Mouse (Mus musculus) gastrocnemius, postnatal 10 days (tissue): ENCODE measurements around the gene Rps12. TPM values are rescaled to one million over a fixed set of nuclear protein-coding genes. Genes with fewer than 3 reads are reported as not detected.
"Not testable (repeated sequence)": the region's sequence is repeated elsewhere in the genome, so short reads cannot be mapped to it uniquely, and the experiment has no call there.

Source experiments
- DNase-seq: peaks from one replicate; pipeline ENCODE4 v3.0.0; 2021; ENCODE audit warnings: mixed read lengths
- total RNA-seq, 2 experiments: library from RNA; stranded (reverse); gene quantifications; 2 replicates each; pipeline ENCODE4 v1.2.3; 2021

The Rps12 gene
- total RNA-seq, 2 experiments from 2014 or later, result 289 to 355 TPM

GRCm38 (mm10) chr10:23785599-23785998 is 1.5 kb downstream of the Rps12 start:
- DNase-seq, result not testable (repeated sequence)

GRCm38 (mm10) chr10:23784121-23784520 is 3.0 kb downstream of the Rps12 start:
- DNase-seq, result no peak

DNA sequence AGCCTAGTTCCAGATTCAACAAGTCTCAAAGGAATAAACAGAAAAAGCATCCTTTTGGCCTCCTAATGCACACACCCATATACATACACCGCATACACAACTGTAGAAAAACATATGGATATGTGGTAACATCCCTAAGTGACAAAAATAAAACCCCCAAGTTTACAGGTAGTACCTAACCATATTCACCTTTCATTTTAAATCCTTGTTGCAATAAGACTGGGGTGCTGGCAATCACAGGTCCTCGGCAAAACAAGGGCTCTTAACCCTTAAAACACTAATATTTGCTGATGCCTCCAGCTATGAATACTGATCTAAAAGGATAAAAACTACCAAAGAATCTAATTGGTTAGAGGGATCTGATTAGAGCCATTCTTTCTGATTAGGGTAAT is 3.6 kb downstream of the Rps12 start:
- DNase-seq, result no peak

DNA sequence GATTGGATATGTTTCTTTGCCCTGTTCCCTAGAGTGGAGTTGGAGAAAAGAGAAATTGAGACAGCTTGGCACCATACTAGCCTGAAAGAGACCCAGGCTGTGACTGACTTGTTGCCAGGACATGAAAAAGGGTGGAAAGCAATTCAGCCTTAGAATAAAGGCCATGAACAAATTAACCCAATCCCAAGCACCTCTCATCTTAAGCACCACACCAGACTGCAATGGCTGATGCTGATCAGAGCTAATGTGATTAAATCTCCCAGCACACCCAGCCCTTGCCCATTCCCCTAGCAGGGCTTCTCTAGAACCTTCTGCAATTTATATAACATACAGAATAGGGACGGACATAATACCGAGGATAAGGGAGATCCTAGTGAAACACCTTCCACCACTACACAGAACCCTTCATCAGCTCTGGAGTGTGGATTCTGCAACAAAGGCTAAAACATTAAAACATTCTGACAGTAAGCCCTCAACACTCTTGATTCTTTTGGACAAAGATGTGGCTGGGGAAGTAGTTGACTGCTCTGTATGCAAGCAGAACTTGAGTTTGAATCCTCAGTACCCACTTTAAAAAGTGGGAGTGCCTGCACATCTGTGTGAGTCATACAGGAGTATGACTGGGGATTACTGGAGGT is 4.1 kb downstream of the Rps12 start:
- no peak for DNase-seq

DNA sequence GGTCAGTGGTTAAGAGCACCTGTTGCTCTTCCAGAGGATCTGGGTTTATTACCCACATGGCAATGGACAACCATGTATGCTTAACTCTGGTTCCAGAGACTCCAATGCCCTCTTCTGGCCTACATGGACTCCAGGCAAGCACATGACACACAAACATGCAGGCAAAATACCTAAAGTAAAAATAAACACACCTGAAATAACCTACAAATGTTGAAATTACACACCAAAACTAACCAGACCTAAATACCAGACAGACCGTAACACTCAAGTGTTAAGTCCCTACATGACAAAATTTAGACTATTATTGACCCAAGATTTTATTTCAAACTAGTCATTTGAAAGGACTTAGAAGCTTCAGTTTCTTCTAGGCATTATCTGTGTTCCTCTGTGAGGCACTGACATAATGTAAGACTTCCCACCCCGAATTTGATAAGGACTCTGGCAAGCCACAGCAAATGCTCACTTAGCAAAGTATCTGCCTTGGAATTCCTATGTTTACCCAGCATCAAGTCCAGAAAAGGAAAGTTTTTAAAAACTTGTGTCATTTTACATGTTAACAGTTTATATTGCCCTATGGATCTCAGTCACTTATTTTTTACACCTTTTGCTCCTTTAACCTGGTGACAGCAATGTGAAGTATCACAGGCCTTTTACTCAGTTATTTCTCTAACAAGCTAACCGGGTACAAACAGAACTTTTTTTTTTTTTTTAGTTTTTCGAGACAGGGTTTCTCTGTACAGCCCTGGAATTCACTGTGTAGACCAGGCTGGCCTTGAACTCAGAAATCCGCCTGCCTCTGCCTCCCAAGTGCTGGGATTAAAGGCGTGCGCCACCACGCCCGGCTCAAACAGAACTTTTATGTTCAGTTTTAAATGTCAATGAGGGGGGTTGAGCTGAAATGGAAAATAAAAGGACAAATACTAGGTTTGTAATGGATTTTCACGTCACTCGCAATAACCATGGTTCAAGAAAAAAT is 5.0 kb downstream of the Rps12 start:
- no peak for DNase-seq

DNA sequence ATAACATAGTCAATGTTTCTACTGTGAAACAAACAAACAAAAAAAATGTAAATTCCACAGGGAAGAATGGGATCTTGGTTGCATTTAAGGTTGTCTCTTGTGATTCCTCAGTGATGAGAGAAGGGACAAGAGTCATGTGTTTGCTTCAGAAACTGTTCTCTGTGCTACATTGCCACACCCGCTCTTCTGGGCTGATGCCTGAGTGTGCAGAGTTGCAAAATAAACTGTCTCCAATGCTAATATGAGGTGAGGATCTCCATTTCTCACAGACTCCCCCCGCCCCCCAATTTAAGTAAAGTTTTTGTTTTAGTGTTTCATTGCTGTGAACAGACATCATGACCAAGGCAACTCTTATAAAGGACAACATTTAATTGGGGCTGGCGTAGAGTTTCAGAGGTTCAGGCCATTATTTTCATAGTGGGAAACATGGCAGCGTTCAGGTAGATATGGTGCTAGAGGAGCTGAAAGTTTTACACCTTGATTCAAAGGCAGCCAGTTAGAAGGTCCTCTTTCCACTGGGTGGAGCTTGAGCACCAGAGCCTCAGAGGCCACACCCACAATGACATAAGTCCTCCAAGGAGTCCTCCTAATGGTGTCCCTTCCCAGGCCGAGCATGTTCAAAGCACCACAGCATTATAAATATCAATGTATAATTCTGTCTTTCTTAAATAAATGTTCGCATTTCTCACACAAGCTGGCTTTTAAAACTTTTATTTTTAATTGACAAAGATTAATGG is 6.4 kb downstream of the Rps12 start:
- DNase-seq, result no peak

GRCm38 (mm10) chr10:23777288-23777945 is 9.7 kb downstream of the Rps12 start:
- no peak for DNase-seq

DNA sequence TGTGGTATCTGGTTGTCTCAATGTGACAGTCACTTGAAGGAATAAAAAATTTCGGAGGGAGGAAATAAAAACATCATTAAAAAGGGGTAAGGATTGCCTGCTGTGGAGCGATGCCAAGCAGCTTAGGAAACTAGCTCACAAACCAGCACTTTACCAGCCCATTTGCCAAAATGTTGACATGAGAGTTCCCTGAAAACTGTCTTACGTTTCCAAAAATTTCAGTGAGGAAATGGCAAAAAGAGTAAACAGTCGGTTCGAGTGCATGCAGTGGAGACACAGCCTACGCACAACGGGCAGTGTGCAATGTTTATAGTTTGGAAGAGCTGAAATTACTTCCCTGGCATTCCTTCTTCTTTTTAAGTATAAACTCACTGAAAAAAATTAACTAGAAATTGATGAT is 32.9 kb downstream of the Rps12 start:
- DNase-seq, result no peak

Other genes starting within 250 kb of the Rps12 start
- 10 to 100 TPM; 13.6 to 14.7 TPM for gene Slc18b1, start 9.7 kb upstream of the Rps12 start, total RNA-seq
- gene Vnn3, start 64.2 kb upstream of the Rps12 start, total RNA-seq, result under 1 TPM; 0.21 to 0.47 TPM
- gene Vnn1, start 107.4 kb upstream of the Rps12 start, total RNA-seq, result under 1 TPM; 0.23 to 0.32 TPM
- gene Taar1, start 133.1 kb upstream of the Rps12 start, total RNA-seq, result not detected
- not detected for gene Taar2, start 151.3 kb upstream of the Rps12 start, total RNA-seq
- gene Taar3, start 162.3 kb upstream of the Rps12 start, total RNA-seq, result not detected
- gene Taar4, start 173.2 kb upstream of the Rps12 start, total RNA-seq, result not detected
- gene Taar5, start 183.4 kb upstream of the Rps12 start, total RNA-seq, result not detected
- not detected for gene Taar6, start 198.4 kb upstream of the Rps12 start, total RNA-seq
- gene Taar7a, start 206.2 kb upstream of the Rps12 start, total RNA-seq, result not detected
- gene Taar7b, start 212.7 kb upstream of the Rps12 start, total RNA-seq, result not detected
- not detected for gene Taar7d, start 239.9 kb upstream of the Rps12 start, total RNA-seq